Mouse (Mus musculus) megakaryocyte, embryonic 14.5 days (primary cell): Measurements from ENCODE around the gene Ccdc58.

Experiments used
- FLI1 ChIP-seq: IDR thresholded peaks from 2 replicates; pipeline ENCODE4 v1.6.1; 2012; ENCODE audit warnings: low read length, inconsistent platforms, mixed read lengths
- GATA1 ChIP-seq: IDR thresholded peaks from 3 replicates; pipeline ENCODE4 v1.6.1; 2012; ENCODE audit warnings: mixed read lengths, low read length, inconsistent platforms, borderline replicate concordance

DNA sequence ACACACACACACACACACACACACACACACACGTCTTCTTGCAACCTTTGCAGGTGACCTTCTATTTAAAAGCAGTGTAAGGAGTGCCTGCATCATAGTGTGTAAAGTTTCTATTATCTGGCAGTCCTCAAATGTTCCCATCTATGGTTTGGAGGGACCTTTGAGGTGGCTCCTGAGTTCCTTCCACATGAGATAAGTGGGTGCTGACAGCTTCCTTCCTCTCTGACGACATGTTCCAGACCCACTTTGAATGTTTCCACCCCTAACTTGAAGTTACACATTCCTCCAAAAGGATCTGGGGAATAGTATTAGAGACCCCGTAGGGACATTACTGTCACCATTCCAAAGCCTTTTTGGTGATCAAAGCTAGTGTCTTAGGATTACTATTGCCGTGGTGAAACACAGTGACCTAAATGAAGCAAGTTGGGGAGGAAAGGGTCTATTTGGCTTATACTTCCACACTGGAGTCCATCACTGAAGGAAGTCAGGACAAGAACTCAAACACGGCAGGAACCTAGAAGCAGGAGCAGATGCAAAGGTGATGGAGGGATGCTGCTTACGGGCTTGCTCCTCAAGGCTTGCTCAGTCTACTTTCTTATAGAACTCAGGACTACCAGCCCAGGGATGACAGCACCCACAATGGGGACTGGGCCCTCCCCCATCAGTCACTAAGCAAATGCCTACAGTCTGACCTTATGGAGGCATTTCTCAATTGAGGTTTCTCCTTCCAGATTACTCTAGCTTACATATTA is 17.8 kb upstream of the Ccdc58 start:
- TF ChIP-seq GATA1 (no peak), FLI1 (no peak)
